Mouse (Mus musculus): Measurements from ENCODE around the gene Phf24. TPM values are rescaled to one million over a fixed set of nuclear protein-coding genes. Genes with fewer than 3 reads are reported as not detected.

Gene Phf24
- polyA plus RNA-seq, 1 experiment: 0.10 TPM

DNA sequence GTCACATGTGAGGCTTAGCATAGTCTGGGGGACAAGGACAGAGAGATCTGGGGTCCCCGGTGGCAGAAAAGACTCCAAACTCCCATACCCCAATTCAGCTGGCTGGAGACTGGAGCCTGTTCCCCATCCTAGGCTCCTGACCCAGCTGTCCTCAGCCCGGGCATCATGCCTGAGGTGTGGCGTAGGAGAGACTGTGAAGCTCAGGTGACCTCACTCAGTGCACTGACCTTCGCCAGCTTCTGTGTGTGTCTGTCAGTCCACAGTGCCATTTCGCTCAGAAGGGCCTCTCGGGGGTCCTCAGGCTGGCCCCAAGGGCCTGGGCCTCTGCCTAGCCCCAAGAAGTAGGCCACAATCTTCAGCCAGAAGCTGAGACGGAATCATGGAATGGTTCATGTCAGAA lies 36.1 kb downstream of the Phf24 start:
- Histone ChIP-seq H3K27me3 (ENCODE audit: control insufficient read depth, insufficient read depth, low read length, poor library complexity, severe bottlenecking) (no peaks in the 10 kb centered on the region), H3K9ac (ENCODE audit: low read depth, poor library complexity, severe bottlenecking) (no peak overlapping the region), H3K27ac (ENCODE audit: insufficient read depth, low read length) (no peak overlapping the region), H3K36me3 (ENCODE audit: control insufficient read depth, insufficient read depth, low read length, poor library complexity, severe bottlenecking) (no peaks in the 10 kb centered on the region), H3K4me1 (ENCODE audit: control insufficient read depth, insufficient read depth, low read length) (peaks cover 4% of the 10 kb centered on the region), H3K9me3 (replicated peaks; ENCODE audit: control insufficient read depth, insufficient read depth, low read length, poor library complexity, severe bottlenecking) (no peaks in the 10 kb centered on the region), H3K4me3 (ENCODE audit: low read depth, low read length) (no peak overlapping the region)
- TF ChIP-seq EP300 (IDR thresholded peaks at IDR 0.05; ENCODE audit: insufficient read depth, low read depth, low read length) (no peak), POLR2A (IDR thresholded peaks at IDR 0.05; ENCODE audit: insufficient read depth, low read length) (no peak), CTCF (IDR thresholded peaks at IDR 0.05; ENCODE audit: low read depth, low read length) (no peak)

GRCm38 (mm10) chr4:42953435-42954094 lies 37.1 kb downstream of the Phf24 start:
- no peaks in the 10 kb centered on the region for H3K9me3 ChIP-seq (replicated peaks; ENCODE audit: control insufficient read depth, insufficient read depth, low read length, poor library complexity, severe bottlenecking)
- 0 out of 2 replicates have a peak, but pooled peaks have one; percentile 9 for TF ChIP-seq EP300 (IDR thresholded peaks at IDR 0.05; ENCODE audit: insufficient read depth, low read depth, low read length)
- no peak for TF ChIP-seq CTCF (IDR thresholded peaks at IDR 0.05; ENCODE audit: low read depth, low read length)
- H3K27ac ChIP-seq (ENCODE audit: insufficient read depth, low read length): no peak overlapping the region
- H3K9ac ChIP-seq (ENCODE audit: low read depth, poor library complexity, severe bottlenecking): no peak overlapping the region
- no peaks in the 10 kb centered on the region for H3K27me3 ChIP-seq (ENCODE audit: control insufficient read depth, insufficient read depth, low read length, poor library complexity, severe bottlenecking)
- H3K36me3 ChIP-seq (ENCODE audit: control insufficient read depth, insufficient read depth, low read length, poor library complexity, severe bottlenecking): no peaks in the 10 kb centered on the region
- no peak overlapping the region for H3K4me3 ChIP-seq (ENCODE audit: low read depth, low read length)
- peaks cover 4% of the 10 kb centered on the region for H3K4me1 ChIP-seq (ENCODE audit: control insufficient read depth, insufficient read depth, low read length)

- no peak overlapping the region for H3K27ac ChIP-seq (ENCODE audit: insufficient read depth, low read length)
- no peaks in the 10 kb centered on the region for H3K27me3 ChIP-seq (ENCODE audit: control insufficient read depth, insufficient read depth, low read length, poor library complexity, severe bottlenecking)
- H3K9ac ChIP-seq (ENCODE audit: low read depth, poor library complexity, severe bottlenecking): no peak overlapping the region
- H3K4me3 ChIP-seq (ENCODE audit: low read depth, low read length): no peak overlapping the region
- H3K36me3 ChIP-seq (ENCODE audit: control insufficient read depth, insufficient read depth, low read length, poor library complexity, severe bottlenecking): no peaks in the 10 kb centered on the region
- no peak for TF ChIP-seq POLR2A (IDR thresholded peaks at IDR 0.05; ENCODE audit: insufficient read depth, low read length)
- TF ChIP-seq EP300 (IDR thresholded peaks at IDR 0.05; ENCODE audit: insufficient read depth, low read depth, low read length): no peak
- TF ChIP-seq CTCF (IDR thresholded peaks at IDR 0.05; ENCODE audit: low read depth, low read length): peak; percentile 92
- no peaks in the 10 kb centered on the region for H3K9me3 ChIP-seq (replicated peaks; ENCODE audit: control insufficient read depth, insufficient read depth, low read length, poor library complexity, severe bottlenecking)
- H3K4me1 ChIP-seq (ENCODE audit: control insufficient read depth, insufficient read depth, low read length): peaks cover 4% of the 10 kb centered on the region
These were observed 37.8 kb downstream of the Phf24 start for GRCm38 (mm10) chr4:42954297-42954696.

- peaks cover 4% of the 10 kb centered on the region for H3K4me1 ChIP-seq (ENCODE audit: control insufficient read depth, insufficient read depth, low read length)
- H3K9me3 ChIP-seq (replicated peaks; ENCODE audit: control insufficient read depth, insufficient read depth, low read length, poor library complexity, severe bottlenecking): no peaks in the 10 kb centered on the region
- TF ChIP-seq EP300 (IDR thresholded peaks at IDR 0.05; ENCODE audit: insufficient read depth, low read depth, low read length) (no peak), POLR2A (IDR thresholded peaks at IDR 0.05; ENCODE audit: insufficient read depth, low read length) (no peak), CTCF (IDR thresholded peaks at IDR 0.05; ENCODE audit: low read depth, low read length) (no peak)
These were observed 38.7 kb downstream of the Phf24 start for GRCm38 (mm10) chr4:42955200-42955599.

GRCm38 (mm10) chr4:42956581-42956980 lies 40.1 kb downstream of the Phf24 start:
- Histone ChIP-seq H3K27me3 (ENCODE audit: control insufficient read depth, insufficient read depth, low read length, poor library complexity, severe bottlenecking) (no peaks in the 10 kb centered on the region), H3K4me1 (ENCODE audit: control insufficient read depth, insufficient read depth, low read length) (peaks cover 4% of the 10 kb centered on the region), H3K36me3 (ENCODE audit: control insufficient read depth, insufficient read depth, low read length, poor library complexity, severe bottlenecking) (no peaks in the 10 kb centered on the region), H3K27ac (ENCODE audit: insufficient read depth, low read length) (no peak overlapping the region), H3K9me3 (replicated peaks; ENCODE audit: control insufficient read depth, insufficient read depth, low read length, poor library complexity, severe bottlenecking) (no peaks in the 10 kb centered on the region), H3K4me3 (ENCODE audit: low read depth, low read length) (no peak overlapping the region), H3K9ac (ENCODE audit: low read depth, poor library complexity, severe bottlenecking) (no peak overlapping the region)
- TF ChIP-seq POLR2A (IDR thresholded peaks at IDR 0.05; ENCODE audit: insufficient read depth, low read length) (no peak), EP300 (IDR thresholded peaks at IDR 0.05; ENCODE audit: insufficient read depth, low read depth, low read length) (no peak), CTCF (IDR thresholded peaks at IDR 0.05; ENCODE audit: low read depth, low read length) (no peak)

More at GRCm38 (mm10) chr4:42955200-42955599, 38.7 kb downstream of the Phf24 start:
- H3K27ac ChIP-seq (ENCODE audit: insufficient read depth, low read length): no peak overlapping the region
- no peak overlapping the region for H3K9ac ChIP-seq (ENCODE audit: low read depth, poor library complexity, severe bottlenecking)
- no peaks in the 10 kb centered on the region for H3K27me3 ChIP-seq (ENCODE audit: control insufficient read depth, insufficient read depth, low read length, poor library complexity, severe bottlenecking)
- no peak overlapping the region for H3K4me3 ChIP-seq (ENCODE audit: low read depth, low read length)
- no peaks in the 10 kb centered on the region for H3K36me3 ChIP-seq (ENCODE audit: control insufficient read depth, insufficient read depth, low read length, poor library complexity, severe bottlenecking)

- Histone ChIP-seq H3K9ac (ENCODE audit: low read depth, poor library complexity, severe bottlenecking) (no peak overlapping the region), H3K4me3 (ENCODE audit: low read depth, low read length) (no peak overlapping the region), H3K9me3 (replicated peaks; ENCODE audit: control insufficient read depth, insufficient read depth, low read length, poor library complexity, severe bottlenecking) (no peaks in the 10 kb centered on the region), H3K4me1 (ENCODE audit: control insufficient read depth, insufficient read depth, low read length) (peaks cover 4% of the 10 kb centered on the region), H3K27me3 (ENCODE audit: control insufficient read depth, insufficient read depth, low read length, poor library complexity, severe bottlenecking) (no peaks in the 10 kb centered on the region), H3K27ac (ENCODE audit: insufficient read depth, low read length) (no peak overlapping the region), H3K36me3 (ENCODE audit: control insufficient read depth, insufficient read depth, low read length, poor library complexity, severe bottlenecking) (no peaks in the 10 kb centered on the region)
- TF ChIP-seq POLR2A (IDR thresholded peaks at IDR 0.05; ENCODE audit: insufficient read depth, low read length) (no peak), CTCF (IDR thresholded peaks at IDR 0.05; ENCODE audit: low read depth, low read length) (no peak), EP300 (IDR thresholded peaks at IDR 0.05; ENCODE audit: insufficient read depth, low read depth, low read length) (no peak)
These were observed 40.8 kb downstream of the Phf24 start for GRCm38 (mm10) chr4:42957306-42957705.

All from ES-Bruce4 (cell line).